Mouse (Mus musculus) small intestine, adult 2 months (tissue): Measurements from ENCODE around the gene Ppp1r12a.

Experiments used
- CTCF ChIP-seq: fragments of 200-500 bp; IDR thresholded peaks from 2 replicates; pipeline ENCODE4 v1.5.1; 2012; ENCODE audit warnings: low read depth, mild to moderate bottlenecking, control low read depth, inconsistent platforms, low read length, moderate library complexity, mixed read lengths; ENCODE audit not compliant: insufficient replicate concordance, insufficient read length; ENCODE audit errors: extremely low read depth
- POLR2A ChIP-seq: fragments of 200-500 bp; IDR thresholded peaks from 2 replicates; pipeline ENCODE4 v1.6.1; 2012; ENCODE audit warnings: low read depth, mild to moderate bottlenecking, control low read depth, inconsistent platforms, low read length, moderate library complexity

DNA sequence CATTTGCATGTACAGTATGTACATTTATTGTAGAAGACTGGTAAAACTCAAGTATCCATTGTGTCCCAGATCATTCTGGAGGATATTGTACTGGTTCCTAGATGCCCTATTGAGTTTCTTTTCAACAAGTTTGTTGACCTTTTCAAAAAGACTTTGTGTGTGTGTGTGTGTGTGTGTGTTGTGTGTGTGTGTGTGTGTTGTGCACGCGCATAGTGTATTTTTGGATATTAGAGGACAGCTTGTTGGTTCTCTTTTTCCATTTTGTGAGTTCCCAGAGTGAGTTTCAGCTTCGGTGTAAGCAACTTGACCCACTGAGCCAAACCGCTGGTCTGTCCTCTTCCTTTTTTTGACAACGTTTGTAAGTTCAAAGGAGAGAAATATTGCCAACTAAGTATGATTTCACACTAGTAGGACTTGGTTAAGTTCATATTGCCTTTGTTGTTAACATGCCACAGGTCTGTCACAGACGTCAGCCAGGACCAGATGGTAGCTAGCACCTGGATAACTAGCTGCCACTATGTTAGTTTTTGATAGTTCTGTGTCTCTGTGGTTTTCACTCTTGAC, 16.4 kb downstream of the Ppp1r12a start:
- TF ChIP-seq CTCF = no peak
- no peak for TF ChIP-seq POLR2A
